Mouse (Mus musculus) testis, postnatal 14 days (tissue): ENCODE data around the gene Zc3h7b.
"Not testable (repeated sequence)": the region's sequence is repeated elsewhere in the genome, so short reads cannot be mapped to it uniquely, and the experiment has no call there.

Source experiments
- DNase-seq: peaks from one replicate; pipeline ENCODE4 v3.0.0; 2021; ENCODE audit warnings: low spot score

Gene Zc3h7b

GRCm38 (mm10) chr15:81739924-81740323 lies 4.9 kb upstream of the Zc3h7b start:
- DNase-seq, result no peak

- not testable (repeated sequence) for DNase-seq
Measured at GRCm38 (mm10) chr15:81742368-81742767, 2.5 kb upstream of the Zc3h7b start.

- DNase-seq, result peak; percentile 76
Measured at GRCm38 (mm10) chr15:81745601-81746114, 801 bp downstream of the Zc3h7b start.

- no peak for DNase-seq
Measured at GRCm38 (mm10) chr15:81749742-81750141, 4.9 kb downstream of the Zc3h7b start.

- no peak for DNase-seq
Measured at GRCm38 (mm10) chr15:81753669-81754068, 8.8 kb downstream of the Zc3h7b start.

- DNase-seq, result peak; percentile 75
Measured at GRCm38 (mm10) chr15:81758701-81759100, 13.8 kb downstream of the Zc3h7b start.

GRCm38 (mm10) chr15:81759542-81759941 lies 14.7 kb downstream of the Zc3h7b start:
- DNase-seq, result peak; percentile 61

- no peak for DNase-seq
Measured at GRCm38 (mm10) chr15:81760361-81761079, 15.7 kb downstream of the Zc3h7b start.

- no peak for DNase-seq
Measured at GRCm38 (mm10) chr15:81761381-81761780, 16.5 kb downstream of the Zc3h7b start.

- no peak for DNase-seq
Measured at GRCm38 (mm10) chr15:81761959-81762358, 17.1 kb downstream of the Zc3h7b start.

- no peak for DNase-seq
Measured at GRCm38 (mm10) chr15:81764573-81764972, 19.7 kb downstream of the Zc3h7b start.

GRCm38 (mm10) chr15:81765651-81766050 lies 20.8 kb downstream of the Zc3h7b start:
- DNase-seq, result no peak

- DNase-seq, result no peak
Measured at GRCm38 (mm10) chr15:81766439-81766838, 21.6 kb downstream of the Zc3h7b start.

- DNase-seq, result no peak
Measured at GRCm38 (mm10) chr15:81769037-81769436, 24.2 kb downstream of the Zc3h7b start.

GRCm38 (mm10) chr15:81772431-81773120 lies 27.7 kb downstream of the Zc3h7b start:
- DNase-seq, result no peak

GRCm38 (mm10) chr15:81774505-81775171 lies 29.8 kb downstream of the Zc3h7b start:
- no peak for DNase-seq

GRCm38 (mm10) chr15:81776631-81777422 lies 32.0 kb downstream of the Zc3h7b start:
- no peak for DNase-seq

GRCm38 (mm10) chr15:81781816-81782215 lies 37.0 kb downstream of the Zc3h7b start:
- no peak for DNase-seq

GRCm38 (mm10) chr15:81784762-81785161 lies 39.9 kb downstream of the Zc3h7b start:
- DNase-seq, result no peak

GRCm38 (mm10) chr15:81785701-81786100 lies 40.8 kb downstream of the Zc3h7b start:
- no peak for DNase-seq

- DNase-seq, result peak; percentile 79
Measured at GRCm38 (mm10) chr15:81787525-81787924, 42.7 kb downstream of the Zc3h7b start.

GRCm38 (mm10) chr15:81792444-81792843 lies 47.6 kb downstream of the Zc3h7b start:
- no peak for DNase-seq
